Mouse (Mus musculus) limb, embryonic 14.5 days (tissue): ENCODE results near the gene Dnajb4. TPM values are rescaled to one million over a fixed set of nuclear protein-coding genes. Genes with fewer than 3 reads are reported as not detected.
A peak's percentile ranks its signal among the peaks of the same experiment; 100 is the strongest.

ENCODE experiments used
- ATAC-seq: fragments of 200-750 bp; cut with Nextera tagmentation; 2 replicates; pipeline ENCODE4 v1.8.0; 2017; ENCODE audit warnings: low read depth, moderate number of reproducible peaks, moderate TSS enrichment; ENCODE audit not compliant: low FRiP score
- DNase-seq: peaks from one replicate; pipeline ENCODE4 v3.0.0-alpha.2; 2015; ENCODE audit warnings: low spot score
- H3K27ac ChIP-seq: fragments of 300-500 bp; sonication (generic); replicated peaks from 2 replicates; pipeline ENCODE4 v1.5.1; 2014; ENCODE audit warnings: low read depth, mild to moderate bottlenecking, low read length, moderate library complexity, mixed read lengths
- H3K27me3 ChIP-seq: fragments of 300-500 bp; sonication (generic); 2 replicates; pipeline ENCODE4 v1.6.1; 2014; ENCODE audit warnings: low read length, mixed read lengths; ENCODE audit not compliant: control insufficient read depth, insufficient read depth
- H3K36me3 ChIP-seq: fragments of 300-500 bp; sonication (generic); 2 replicates; pipeline ENCODE4 v1.6.1; 2014; ENCODE audit warnings: mild to moderate bottlenecking, low read length, moderate library complexity, mixed read lengths; ENCODE audit not compliant: control insufficient read depth, insufficient read depth
- H3K4me1 ChIP-seq: fragments of 300-500 bp; sonication (generic); 2 replicates; pipeline ENCODE4 v1.6.1; 2014; ENCODE audit warnings: antibody characterized with exemption, low read length, mixed read lengths; ENCODE audit not compliant: control insufficient read depth, insufficient read depth
- H3K4me2 ChIP-seq: fragments of 300-500 bp; sonication (generic); replicated peaks from 2 replicates; pipeline ENCODE4 v1.6.1; 2014; ENCODE audit warnings: low read depth, mild to moderate bottlenecking, low read length, moderate library complexity; ENCODE audit not compliant: severe bottlenecking
- H3K4me3 ChIP-seq: fragments of 300-500 bp; sonication (generic); replicated peaks from 2 replicates; pipeline ENCODE4 v1.5.1; 2014; ENCODE audit warnings: low read length
- H3K9ac ChIP-seq: fragments of 300-500 bp; sonication (generic); 2 replicates; pipeline ENCODE4 v1.6.1; 2014; ENCODE audit warnings: mild to moderate bottlenecking, low read depth, low read length, moderate library complexity; ENCODE audit not compliant: severe bottlenecking
- H3K9me3 ChIP-seq: fragments of 300-500 bp; sonication (generic); 2 replicates; pipeline ENCODE4 v1.6.1; 2016; ENCODE audit warnings: low read length; ENCODE audit not compliant: control insufficient read depth
- POLR2A ChIP-seq: fragments of 200-500 bp; IDR thresholded peaks from 2 replicates; pipeline ENCODE4 v1.8.0; 2012; ENCODE audit warnings: inconsistent platforms, mild to moderate bottlenecking, moderate library complexity, borderline replicate concordance; ENCODE audit not compliant: insufficient read depth, insufficient read length; ENCODE audit errors: extremely low read depth
- WGBS: fragments of 180-500 bp; shearing (Covaris S2); extraction: QIAGEN DNeasy Blood & Tissue Kit; methylation state at CpG from one replicate; pipeline ENCODE4 v1.1.7; 2014; 5-methylcytosine and 5-hydroxymethylcytosine counted together
- polyA plus RNA-seq, 2 experiments: library from polyadenylated mRNA; depleted of rRNA in 1 of 2; stranded (reverse) in 1 of 2; unstranded in 1 of 2; fragments of >200 nt; fragmentation: Nextera tagmentation in 1 of 2; extraction: Ambion mirVana in 1 of 2; gene quantifications; 2 replicates each; pipeline versions ENCODE4 v1.2.1 to v1.2.3; 2012 to 2014

Dnajb4 gene
- polyA plus RNA-seq, 2 experiments, result 19.2 to 31.6 TPM

- H3K27ac ChIP-seq, result peak overlapping the region; percentile 99
- DNase-seq (peak; percentile 51), ATAC-seq (peak; percentile 1; the same call in 1 of the 2 replicates)
- WGBS, result 5% methylated on average over 24 of the region's 25 CpGs
- H3K9ac ChIP-seq, result peak overlapping the region; percentile 100
- H3K36me3 ChIP-seq, result 0 out of 2 replicates have a peak, but pooled peaks cover 4% of the 10 kb centered on the region
- no peaks in the 10 kb centered on the region for H3K9me3 ChIP-seq
- no peak for TF ChIP-seq POLR2A
- H3K27me3 ChIP-seq, result no peaks in the 10 kb centered on the region
- H3K4me3 ChIP-seq, result peak overlapping the region; percentile 98
- H3K4me1 ChIP-seq, result peaks cover 23% of the 10 kb centered on the region
- peak overlapping the region; percentile 85 for H3K4me2 ChIP-seq
Observed at GRCm38 (mm10) chr3:152209177-152209966, 730 bp downstream of the Dnajb4 start.

DNA sequence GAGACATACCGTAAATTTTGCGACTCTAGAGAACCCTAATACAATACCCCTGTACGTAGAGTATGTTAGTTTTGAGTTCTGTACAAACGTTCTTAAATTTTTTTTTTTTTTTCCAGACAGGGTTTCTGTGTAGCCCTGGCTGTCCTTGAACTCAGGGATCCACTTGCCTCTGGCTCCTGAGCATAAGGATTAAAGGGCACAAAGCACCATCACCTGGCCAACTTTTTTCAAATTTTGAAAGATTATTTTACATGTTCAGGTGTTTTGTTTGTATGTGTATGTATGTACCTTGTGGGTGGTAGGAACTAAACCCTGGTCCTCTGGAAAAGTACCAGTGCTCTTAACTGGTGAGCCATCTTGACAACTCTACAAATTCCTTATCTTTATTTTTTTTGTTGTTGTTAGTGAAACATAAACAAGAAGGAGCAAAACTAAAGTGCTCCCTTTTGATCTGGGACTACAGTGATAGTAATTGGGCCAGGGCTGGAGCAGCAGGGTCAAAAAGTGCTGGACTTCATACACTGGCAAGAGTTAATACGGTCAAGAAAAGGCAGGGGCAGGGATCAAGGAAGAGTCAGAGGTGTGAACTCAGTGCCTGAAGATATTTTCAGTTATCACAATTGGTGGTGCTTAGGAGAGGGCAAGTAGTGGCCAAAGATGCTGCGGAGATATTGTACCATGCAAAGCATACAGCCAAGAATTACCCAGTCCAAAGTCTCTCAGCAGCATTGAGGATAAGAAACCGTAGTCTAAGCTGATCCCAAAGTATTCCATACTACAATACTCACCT lies 1.8 kb downstream of the Dnajb4 start:
- ATAC-seq (no peak), DNase-seq (no peak)
- Histone ChIP-seq H3K27ac (no peak overlapping the region), H3K4me1 (peaks cover 21% of the 10 kb centered on the region), H3K4me2 (peak overlapping the region; percentile 85; the same call in 1 of the 2 replicates), H3K4me3 (no peak overlapping the region; the same call in 1 of the 2 replicates), H3K9me3 (no peaks in the 10 kb centered on the region), H3K9ac (no peak overlapping the region), H3K27me3 (no peaks in the 10 kb centered on the region), H3K36me3 (0 out of 2 replicates have a peak, but pooled peaks cover 4% of the 10 kb centered on the region)
- 90% methylated on average over 7 of the region's 7 CpGs for WGBS
- no peak for TF ChIP-seq POLR2A

DNA sequence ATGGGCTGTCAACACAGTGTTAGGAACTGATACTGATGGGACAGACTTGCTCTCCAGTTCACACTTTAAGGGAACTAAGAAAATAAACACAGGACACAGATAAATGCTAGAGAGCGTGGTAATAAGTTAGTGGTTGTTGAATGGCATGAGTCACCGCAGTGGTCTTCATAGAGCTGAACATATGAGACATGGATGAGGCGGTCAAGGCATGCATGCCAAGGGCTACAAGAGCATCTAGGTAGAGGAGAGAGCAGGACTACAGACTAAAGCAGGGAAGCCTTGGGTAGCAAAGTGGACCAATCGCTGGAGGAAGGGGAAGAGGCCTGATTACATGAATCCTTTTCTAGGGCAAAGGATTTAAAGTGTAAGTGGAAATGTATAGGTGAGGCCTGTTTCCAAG lies 2.9 kb downstream of the Dnajb4 start:
- no peak for TF ChIP-seq POLR2A
- DNase-seq (no peak), ATAC-seq (no peak)
- Histone ChIP-seq H3K36me3 (0 out of 2 replicates have a peak, but pooled peaks cover 4% of the 10 kb centered on the region), H3K27me3 (no peaks in the 10 kb centered on the region), H3K4me3 (no peak overlapping the region), H3K4me1 (peaks cover 9% of the 10 kb centered on the region), H3K9ac (no peak overlapping the region), H3K9me3 (no peaks in the 10 kb centered on the region), H3K4me2 (no peak overlapping the region), H3K27ac (no peak overlapping the region)
- WGBS, result 93% methylated on average over 4 of the region's 4 CpGs

DNA sequence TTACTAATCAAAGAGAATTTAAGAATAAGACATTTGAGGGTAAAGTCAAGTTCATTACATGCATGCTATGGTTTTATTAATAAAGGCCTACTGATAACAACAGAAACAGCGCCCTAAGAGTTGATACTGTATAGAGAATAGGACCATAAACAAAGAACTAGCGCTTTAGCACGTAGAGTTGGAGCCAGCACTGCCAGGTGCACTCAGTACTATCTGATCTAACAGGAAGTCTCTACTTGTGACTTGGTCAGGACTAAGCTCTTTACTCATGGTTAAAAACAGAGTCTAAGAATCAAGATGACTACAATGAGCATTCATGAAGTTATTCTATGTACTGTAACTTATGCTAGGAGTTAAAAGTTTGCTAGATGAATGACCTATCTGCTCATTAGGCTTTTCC lies 5.5 kb downstream of the Dnajb4 start:
- TF ChIP-seq POLR2A, result no peak
- H3K36me3 ChIP-seq, result 0 out of 2 replicates have a peak, but pooled peaks cover 2% of the 10 kb centered on the region
- DNase-seq (no peak), ATAC-seq (no peak)
- H3K4me3 ChIP-seq, result no peak overlapping the region
- no peak overlapping the region for H3K9ac ChIP-seq
- 85% methylated on average over 3 of the region's 3 CpGs for WGBS
- H3K27ac ChIP-seq, result no peak overlapping the region
- H3K4me2 ChIP-seq, result no peak overlapping the region
- no peaks in the 10 kb centered on the region for H3K27me3 ChIP-seq
- peaks cover 4% of the 10 kb centered on the region for H3K4me1 ChIP-seq
- H3K9me3 ChIP-seq, result no peaks in the 10 kb centered on the region

DNA sequence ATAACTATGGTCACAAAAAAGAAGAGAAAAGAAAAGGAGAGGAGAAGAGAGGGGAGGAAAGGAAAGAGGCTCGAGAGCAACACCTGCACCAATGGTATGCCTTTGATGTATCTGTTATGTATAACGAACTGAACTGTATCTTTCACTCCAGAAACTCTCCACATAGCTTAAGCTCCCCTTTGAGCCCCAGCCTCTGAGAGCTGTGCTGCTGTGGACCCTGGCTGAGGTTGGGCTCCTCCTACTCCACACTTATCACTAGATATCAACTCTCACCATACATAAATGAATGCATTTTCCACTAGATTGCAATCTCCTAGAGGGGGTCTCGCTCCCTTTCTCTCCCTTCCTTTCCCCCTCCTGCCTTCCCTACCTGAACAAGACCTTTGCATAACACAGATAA lies 6.1 kb downstream of the Dnajb4 start:
- WGBS, result 68% methylated on average over 3 of the region's 3 CpGs
- Histone ChIP-seq H3K4me3 (no peak overlapping the region), H3K36me3 (0 out of 2 replicates have a peak, but pooled peaks cover 2% of the 10 kb centered on the region), H3K4me1 (peaks cover 4% of the 10 kb centered on the region), H3K27ac (no peak overlapping the region), H3K9ac (no peak overlapping the region), H3K9me3 (no peaks in the 10 kb centered on the region), H3K4me2 (no peak overlapping the region), H3K27me3 (no peaks in the 10 kb centered on the region)
- DNase-seq (no peak), ATAC-seq (no peak)
- no peak for TF ChIP-seq POLR2A
